Mouse (Mus musculus) lung, adult 2 months (tissue): ENCODE data around the gene 1600002K03Rik.

ENCODE experiments used
- CTCF ChIP-seq: fragments of 200-500 bp; IDR thresholded peaks from 2 replicates; pipeline ENCODE4 v1.5.1; 2011; ENCODE audit warnings: mild to moderate bottlenecking, low read length, control low read depth; ENCODE audit not compliant: insufficient read depth
- POLR2A ChIP-seq: fragments of 200-500 bp; IDR thresholded peaks from 2 replicates; pipeline ENCODE4 v1.6.1; 2011; ENCODE audit warnings: low read depth, mild to moderate bottlenecking, control low read depth, low read length, borderline replicate concordance; ENCODE audit errors: extremely low read depth

DNA sequence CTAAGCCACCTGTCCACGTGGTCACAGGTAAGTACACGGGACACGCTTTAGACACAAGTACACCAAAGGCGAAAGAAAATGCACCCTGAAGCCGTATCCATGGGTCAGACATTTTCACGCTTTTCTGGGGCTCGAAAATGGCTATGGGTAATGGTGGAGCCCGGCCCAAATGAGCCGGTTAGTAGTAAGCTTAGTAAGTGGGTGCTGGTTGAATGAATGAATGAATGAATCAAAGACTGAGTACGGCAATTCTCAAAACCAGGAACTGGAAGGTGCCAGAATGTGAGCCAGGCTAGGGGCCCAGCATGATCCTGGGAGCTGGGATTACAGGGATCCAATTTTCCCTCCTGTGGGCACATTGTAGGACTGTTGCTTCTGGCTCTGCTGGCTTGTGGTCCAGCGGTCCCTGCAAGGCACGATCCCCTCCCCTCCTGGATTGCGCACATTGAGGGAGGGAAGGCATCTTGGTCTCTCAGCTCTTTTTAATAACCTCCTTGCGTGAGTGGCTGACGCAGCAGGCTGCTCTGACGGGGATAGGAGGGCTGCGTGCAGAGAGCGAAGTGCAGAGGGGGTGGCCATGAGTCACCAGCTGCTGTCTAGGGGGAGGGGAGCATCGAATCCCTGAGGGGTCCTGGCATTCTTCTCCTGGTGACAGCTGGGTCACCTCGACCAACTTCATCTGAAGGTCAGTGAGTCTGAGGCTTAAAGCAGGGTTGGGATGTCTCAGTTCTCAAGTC is 7.2 kb upstream of the 1600002K03Rik start, which contains the start of gene Cirbp:
- no peak for TF ChIP-seq CTCF
- no peak for TF ChIP-seq POLR2A
